Mouse (Mus musculus): ENCODE measurements around the gene Dusp2.

GRCm38 (mm10) chr2:127339262-127339661 lies 3.3 kb downstream of the Dusp2 start:
- TF ChIP-seq CTCF (IDR thresholded peaks at IDR 0.05) (no peak), EP300 (IDR thresholded peaks at IDR 0.05) (no peak)
